Mouse (Mus musculus) gastrocnemius, postnatal 14 days (tissue): ENCODE results near the gene Dmtf1. TPM values are rescaled to one million over a fixed set of nuclear protein-coding genes. Genes with fewer than 3 reads are reported as not detected.

Experiments
- DNase-seq: peaks from one replicate; pipeline ENCODE4 v3.0.0; 2021; ENCODE audit warnings: mixed read lengths
- intact Hi-C: fragments of 180-260 bp; cut with DNase I; formaldehyde crosslinking; loops from one replicate; pipeline ENCODE4 v1.15.1; 2025; ENCODE audit warnings: low total_unique reads
- total RNA-seq, 2 experiments: library from RNA; stranded (reverse); gene quantifications; 2 replicates each; pipeline ENCODE4 v1.2.3; 2021

The Dmtf1 gene
- total RNA-seq, 2 experiments from 2014 or later, result 7.8 to 10.2 TPM

DNA sequence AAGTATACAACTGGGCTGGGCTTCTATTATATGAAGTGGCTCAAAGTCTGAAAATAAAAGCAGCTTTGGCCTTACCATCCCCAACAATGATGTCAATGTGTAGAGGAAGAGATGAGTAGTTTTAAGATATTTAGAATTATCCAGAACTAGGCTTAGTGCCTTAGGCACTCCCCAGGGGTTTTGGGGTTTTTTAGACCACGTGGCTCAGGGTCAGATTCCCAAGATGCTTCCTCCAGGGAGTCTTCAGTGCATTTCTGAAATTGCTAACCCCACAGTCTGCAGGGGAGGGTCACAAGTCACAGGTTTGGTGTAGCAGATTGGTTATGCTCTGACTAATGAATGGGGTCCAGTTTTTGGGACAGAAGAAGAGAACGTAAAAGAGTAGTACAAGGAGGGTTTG, 50.3 kb downstream of the Dmtf1 start:
- intact Hi-C loops, result no loop called here

DNA sequence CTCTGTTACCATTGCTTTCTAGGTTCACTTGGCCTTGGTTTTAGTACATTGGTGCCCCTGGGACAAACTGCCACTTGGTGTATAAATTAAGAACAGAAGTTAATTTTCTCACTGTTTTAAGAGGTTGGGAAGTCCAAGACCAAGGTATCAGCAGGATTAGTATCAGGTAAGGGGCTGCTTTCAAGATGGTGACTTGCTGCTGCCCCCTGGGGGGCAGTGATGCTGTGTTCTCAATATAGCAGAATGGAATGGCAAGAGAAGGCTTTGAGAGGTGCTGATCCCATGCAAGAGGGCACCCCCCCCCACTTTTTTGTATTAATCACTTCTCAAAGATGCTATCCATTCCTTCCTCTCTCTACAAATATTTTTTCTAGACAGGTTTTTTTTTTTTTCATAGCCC, 52.0 kb downstream of the Dmtf1 start:
- intact Hi-C loops, result no loop called here
- DNase-seq, result no peak

More for the DNA sequence above, 50.3 kb downstream of the Dmtf1 start:
- DNase-seq, result no peak

DNA sequence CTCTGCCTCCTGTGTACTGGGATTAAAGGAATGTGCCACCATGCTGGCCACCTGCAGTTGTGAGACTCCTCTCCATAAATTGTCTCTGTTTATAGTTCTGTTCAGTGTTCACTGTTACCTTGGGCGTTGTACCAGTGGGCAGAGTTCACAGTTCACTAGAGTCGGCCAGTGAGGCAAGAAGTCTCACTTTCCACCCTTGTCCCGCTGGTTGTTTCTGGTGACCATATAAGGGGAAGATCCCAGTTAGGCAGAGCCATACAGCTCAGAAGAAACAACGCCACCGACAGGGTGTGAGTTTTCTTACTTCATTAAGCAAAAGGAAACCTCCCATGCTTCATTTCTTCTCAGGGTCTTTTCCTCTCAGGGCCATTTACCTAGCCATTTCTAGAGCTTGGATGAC, 53.1 kb downstream of the Dmtf1 start:
- intact Hi-C loops, result no loop called here
- no peak for DNase-seq

DNA sequence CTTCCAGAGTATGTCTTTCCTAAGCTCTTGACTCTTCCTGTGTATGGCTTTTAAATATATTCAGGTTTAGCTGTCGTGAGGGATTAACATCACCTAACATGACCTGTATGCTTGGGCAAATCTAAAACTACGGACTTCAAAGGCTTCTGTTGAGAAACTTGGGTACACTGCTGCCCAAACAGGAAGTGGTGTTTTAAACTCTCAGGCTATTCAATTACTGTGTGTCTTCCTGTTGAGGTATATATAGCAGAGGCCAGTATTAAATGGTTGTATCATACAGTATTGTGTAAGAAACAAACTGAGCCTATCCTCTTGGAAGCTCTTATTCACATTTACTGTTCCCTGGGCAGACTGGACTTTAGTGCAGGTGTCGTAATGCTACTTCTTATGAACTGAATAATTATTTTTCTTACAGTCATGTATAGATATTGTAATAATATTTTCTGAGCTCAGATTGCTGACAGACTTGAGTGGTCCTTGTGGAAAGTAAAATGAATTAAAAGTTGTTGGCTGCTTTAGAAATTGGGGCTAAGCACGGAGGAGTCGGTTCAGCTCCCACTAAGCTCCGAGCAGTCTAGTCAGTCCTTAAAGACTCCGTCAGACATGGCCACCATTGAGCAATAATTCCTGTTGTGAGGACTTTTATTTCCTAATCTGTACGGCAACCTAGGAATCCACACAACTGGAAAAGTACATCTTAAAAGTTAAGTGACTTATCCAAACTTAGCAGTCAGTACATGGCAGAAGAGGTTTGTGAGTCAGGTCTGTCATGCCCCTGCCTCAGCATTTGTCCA, 54.1 kb downstream of the Dmtf1 start:
- intact Hi-C loops, result no loop called here
- DNase-seq, result no peak

DNA sequence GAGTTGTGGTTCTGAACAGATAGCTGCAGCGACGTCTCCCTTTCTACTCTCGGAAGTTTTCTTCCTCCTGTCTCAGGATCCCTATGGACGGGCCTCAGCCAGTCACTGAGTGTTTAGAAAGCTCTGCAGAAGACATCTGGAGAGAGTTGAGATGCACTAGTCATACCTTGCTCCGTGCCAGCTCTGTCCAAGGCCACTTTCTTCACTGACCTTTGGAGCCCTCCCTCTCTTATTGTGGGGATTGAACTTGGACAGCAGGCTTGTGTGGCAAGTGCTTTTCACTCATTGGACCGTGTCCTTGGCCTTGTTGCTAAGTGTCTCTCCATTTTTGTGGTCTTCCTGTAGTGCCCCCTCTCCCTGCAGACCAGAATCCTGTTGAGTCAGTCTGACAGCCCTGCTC, 54.8 kb downstream of the Dmtf1 start:
- no peak for DNase-seq
- intact Hi-C loops, result no loop called here

DNA sequence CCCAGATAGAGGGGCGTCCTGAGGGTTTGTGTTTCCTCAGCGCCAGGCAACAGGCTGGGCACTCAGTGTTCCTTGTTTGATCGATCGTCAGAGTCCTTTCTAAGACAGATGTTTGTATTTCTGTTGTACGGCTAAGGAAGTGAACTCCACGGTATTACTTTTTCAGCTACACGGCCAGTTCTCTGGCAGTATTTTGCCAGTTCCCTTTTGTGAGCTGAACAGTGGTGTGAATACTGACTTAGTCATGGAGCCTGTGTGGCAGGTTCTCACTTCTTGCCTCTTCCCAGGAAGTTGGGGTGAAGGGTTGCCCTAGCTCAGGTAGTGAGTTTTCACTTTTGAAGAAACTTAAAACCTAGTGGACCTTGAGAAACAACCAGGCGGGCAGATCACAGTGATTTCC, 57.6 kb downstream of the Dmtf1 start:
- no peak for DNase-seq
- intact Hi-C loops, result no loop called here

DNA sequence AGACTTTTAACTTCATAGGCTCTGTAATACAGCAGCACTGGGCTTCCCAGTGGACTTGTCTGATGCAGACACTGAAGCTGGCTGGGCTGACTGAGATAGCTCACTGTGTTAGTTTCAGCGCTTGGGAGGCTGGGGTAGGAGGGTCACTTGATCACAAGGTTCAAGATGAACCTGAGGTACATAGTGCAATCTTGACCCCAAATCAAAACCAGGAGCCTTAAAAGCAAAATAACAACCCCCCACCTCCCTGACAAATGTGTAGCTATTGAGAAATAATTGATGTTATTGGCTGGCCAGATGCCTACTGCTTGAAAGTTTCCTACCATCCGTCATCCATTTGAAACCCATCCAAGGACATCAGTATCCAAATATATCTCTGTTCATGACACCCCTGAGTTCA, 58.9 kb downstream of the Dmtf1 start:
- DNase-seq, result no peak
- intact Hi-C loops, result no loop called here

DNA sequence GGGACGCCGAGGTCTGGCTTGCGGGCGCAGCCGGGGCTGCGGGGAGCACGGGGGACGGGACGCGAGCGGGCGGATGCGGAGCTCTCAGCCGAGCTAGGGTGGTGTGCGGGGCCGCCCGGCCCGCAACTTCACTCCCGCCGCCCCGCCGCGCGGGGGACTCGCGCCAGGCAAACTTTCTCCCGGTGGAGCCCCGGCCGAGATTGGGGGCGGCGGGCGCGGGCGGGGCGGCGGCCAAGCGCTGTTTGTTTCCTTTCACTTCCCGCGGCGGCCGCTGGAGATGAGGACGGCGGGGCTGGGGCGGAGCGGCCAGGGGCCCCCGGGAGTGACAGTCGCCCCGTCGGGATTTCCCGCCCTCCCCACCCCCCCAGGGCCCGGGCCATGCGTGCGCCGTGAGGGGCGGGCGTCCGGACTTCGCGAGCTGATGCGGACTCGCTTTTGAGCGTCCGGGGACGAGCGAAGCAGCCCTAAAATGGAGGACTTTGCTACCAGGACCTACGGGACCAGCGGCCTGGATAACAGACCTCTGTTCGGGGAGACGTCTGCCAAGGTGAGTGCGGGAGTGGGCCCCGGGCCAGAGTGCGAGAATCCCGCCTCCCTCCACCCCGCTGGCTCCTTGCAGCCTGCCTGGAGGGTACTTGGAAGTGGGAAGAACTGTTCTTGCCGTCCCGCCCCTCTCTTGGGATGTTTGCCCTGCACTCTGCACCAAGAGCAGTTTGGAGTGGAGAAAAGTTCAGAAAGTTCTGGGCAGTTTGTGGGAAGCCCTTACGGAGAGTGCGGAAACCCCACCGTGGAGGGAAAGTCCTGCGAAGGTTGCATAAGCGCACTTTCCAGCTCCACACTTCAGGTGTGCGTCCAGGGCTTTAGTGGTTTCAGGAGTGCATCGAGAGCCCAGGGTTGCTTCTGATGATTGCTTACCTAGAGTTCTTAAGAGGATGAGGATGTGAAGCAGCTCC, 60.5 kb downstream of the Dmtf1 start:
- intact Hi-C loops, result no loop called here
- peak; percentile 61 for DNase-seq

DNA sequence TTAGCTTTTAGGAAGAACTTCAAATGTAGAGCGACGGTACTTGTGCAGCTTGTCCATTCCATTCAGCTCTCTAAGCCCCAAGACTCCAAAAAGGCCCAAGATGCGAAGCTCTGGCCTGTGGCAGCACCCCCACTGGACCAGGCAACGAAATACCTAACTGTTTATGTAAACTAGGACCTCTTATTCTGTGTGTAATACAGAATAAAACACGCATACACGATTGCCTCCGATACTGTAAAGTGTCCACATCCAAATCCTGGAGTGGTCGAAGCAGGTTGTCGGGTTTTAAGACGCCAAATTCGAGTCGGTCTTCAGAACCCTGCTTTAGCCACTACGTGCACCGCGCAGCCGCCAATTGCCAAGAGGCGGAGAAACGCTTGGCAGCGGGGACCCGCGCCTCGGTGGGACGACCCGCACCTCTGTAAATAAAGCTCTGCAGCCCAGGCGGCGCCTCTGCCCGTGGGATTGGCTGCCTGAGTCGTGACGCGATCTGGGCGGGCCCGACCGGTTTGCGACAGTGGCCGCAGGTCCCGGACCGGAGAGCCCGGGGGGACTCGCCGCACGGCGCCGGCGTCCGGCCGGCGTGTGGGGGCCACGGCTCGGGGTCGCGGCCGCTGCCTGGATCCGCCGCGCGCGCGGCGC, 61.2 kb downstream of the Dmtf1 start, which contains the start of gene Tmem243:
TSS of gene Tmem243 (plus strand) at position 462 of the 642 bp plus-strand sequence.
- intact Hi-C loops, result no loop called here
- DNase-seq, result peak; percentile 91

DNA sequence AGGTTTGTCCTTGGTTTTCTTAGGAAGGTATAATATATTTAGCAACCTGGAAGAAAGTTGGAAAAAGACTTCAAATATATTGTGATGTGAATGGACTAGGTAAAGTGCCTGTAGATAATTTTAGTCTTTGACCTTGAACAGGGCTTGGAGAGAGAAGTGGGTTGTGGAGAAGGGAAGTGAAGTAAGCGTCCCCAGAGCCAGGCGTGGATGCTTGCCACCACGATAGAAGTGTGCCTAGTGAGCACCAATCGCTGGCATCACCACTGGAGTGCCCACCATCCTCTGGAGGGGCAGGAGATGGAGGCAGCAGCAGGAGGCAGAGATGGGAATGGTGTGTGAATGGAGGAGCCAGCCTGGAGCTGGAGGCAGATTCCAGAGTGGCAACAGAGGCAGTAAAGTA, 68.1 kb downstream of the Dmtf1 start:
- intact Hi-C loops, result no loop called here
- no peak for DNase-seq

DNA sequence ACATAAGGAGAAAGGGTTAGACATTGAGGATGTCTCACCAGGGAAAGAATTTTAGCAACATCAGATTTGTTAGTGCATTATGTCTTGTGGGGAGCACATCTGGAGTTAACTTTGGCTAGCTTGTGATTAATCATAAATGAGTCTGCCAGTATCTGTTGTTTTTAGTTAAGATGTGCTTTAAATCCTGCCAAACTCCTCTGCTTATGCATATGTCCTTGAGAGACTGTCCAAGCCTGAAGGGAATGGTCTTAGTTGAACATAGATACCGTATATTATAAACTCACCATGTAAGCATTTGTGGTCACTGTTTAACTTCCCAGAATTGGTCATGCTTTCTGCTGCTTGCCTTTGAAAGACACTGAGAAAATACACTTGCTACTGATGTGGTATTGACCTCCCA, 68.9 kb downstream of the Dmtf1 start:
- intact Hi-C loops, result no loop called here
- DNase-seq, result no peak

DNA sequence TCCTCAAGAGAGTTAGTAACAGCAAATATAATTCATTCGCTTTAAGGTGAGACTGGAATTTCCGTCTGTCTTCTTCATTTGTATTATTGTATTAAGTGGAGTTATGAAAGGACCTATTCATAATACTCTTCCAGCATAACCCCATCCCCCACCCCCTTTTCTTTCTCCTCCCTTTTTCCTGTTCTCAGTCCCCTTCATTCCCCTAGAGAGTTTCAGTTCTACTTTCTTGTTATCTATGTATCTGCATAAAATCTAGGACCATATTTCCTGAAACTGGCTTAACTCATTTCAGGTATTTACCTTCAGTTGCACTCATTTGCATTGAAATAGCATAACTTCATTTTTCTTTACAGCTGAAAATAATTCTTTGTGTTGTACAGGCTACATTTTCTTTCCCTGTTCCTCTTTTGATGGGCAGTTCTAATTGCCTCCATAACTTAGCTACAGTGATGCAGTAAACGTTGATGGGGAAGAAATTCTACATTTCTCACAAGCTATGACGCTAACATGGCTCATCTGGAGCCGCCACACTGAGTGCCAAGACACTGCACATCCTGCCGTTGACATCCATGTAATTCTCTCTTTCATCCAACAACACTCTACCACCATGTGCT, 71.0 kb downstream of the Dmtf1 start:
- intact Hi-C loops, result no loop called here

DNA sequence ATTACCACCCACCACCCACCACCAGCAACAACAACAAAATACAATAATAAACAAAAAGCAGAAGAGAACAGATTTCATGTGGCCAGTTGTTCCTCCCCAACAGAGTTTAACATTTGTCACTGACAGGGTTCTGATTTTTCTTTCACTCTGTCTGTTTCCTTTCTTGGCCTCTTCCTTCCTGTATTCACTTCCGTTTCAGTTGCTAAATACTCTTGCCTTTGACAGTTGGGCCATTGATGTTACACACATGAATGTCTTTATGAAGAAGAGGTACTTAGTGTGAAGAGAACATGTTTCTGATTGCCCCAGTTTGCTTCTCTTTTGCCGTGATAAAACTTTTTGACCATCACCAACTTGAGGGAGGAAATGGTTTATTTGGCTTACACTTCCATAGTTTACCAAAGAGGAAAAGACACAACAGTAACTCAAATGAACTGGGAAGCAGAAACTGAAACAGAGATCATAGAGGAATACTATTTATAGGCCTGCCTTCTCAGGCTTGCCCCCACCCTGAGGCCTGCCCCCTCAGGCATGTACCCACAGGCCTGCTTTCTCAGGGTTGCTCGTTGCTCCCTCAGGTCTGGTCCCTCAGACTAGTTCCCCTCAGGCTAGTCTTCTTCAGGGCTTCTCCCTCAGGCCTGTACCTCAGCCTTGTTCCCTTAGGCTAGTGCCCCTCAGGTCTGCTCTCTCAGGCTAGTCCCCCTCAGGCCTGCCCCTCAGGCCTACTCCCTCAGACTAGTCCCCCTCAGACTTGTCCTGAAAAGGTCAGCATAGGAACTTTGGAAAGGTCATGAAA, 74.5 kb downstream of the Dmtf1 start:
- intact Hi-C loops, result no loop called here
- no peak for DNase-seq

More for the DNA sequence above, 71.0 kb downstream of the Dmtf1 start:
- DNase-seq, result no peak

DNA sequence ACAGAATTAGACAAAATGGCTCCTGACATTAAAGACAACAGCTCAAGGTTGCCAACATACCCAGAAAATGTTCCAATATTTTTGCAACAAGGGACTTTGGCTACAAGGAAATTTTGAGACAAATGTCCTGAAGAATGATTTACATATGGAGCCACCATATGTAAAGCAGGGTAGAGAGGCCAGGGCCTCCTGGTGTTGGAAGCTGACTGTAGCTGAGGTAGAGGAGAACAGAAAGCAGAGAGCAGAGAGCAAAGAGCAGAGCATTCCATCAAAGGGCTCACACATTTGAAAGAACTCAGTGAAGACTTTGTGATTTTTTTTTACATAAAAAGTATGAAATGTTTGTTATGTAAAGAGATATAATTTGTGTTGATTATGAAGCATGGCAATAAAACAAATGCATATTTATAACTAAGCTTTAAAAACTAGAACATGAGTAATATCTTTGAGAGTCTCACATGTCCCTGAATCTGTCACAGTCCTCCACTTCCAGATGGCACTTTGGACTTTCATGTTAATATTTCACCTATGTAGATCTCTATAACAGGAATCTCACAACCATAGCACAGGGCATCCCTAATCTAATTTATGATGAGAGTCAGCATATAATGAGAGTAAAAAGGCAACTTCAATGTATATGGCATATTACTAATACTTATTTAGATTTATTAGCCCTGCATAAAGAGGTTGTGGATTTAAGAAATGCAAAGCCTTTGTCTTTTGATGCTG, 81.6 kb downstream of the Dmtf1 start:
- no peak for DNase-seq
- intact Hi-C loops, result no loop called here

DNA sequence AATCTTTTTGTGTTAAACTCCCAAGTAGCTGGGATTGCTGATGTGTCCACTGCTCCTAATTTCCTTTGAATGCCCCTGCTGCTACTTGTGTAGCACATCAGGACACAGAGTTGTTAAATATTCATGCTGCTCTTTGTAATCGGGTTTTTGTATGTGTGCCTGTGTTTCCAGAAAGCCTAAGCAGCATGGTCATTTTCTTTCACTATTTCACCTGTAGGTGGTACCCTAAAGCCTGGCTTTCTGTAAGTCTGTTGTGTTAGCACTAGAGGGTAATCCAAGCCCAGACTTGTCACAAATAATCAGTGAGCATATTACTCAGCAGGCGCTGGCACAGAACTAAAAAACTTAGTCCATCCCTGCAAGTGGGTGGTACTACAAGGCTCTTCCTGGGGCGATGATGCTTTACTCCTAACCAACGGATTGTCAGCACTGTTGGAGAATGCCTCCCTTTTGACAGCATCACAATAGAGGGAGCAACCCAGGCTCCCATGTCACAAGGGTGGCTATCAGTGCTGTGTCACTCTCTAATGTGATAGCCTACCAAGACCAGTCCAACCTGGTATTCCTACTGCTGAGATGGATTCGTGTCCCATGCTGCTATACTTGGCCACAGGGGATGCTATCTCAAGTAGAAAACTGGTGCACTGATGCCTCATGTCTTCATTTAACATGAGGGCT, 88.3 kb downstream of the Dmtf1 start:
- no peak for DNase-seq
- intact Hi-C loops, result no loop called here

DNA sequence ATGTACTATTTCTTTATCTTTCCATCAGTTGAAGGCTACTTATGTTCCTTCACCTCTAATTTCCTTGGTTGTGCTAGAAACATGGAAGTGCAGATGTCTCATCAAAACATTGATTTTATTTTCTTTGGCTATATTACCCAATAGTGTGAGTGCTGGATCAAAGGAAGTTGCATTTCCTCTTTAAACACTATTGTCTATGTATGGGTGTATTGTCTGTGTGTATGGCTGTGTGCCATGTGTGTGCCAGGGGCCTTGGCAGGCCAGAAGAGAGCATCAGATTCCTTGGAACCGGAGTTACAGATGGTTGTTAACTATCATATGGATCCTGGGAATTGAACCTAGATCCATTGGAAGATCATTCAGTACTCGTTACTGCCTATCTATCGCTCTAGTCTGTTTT, 90.2 kb downstream of the Dmtf1 start:
- intact Hi-C loops, result no loop called here
- no peak for DNase-seq

DNA sequence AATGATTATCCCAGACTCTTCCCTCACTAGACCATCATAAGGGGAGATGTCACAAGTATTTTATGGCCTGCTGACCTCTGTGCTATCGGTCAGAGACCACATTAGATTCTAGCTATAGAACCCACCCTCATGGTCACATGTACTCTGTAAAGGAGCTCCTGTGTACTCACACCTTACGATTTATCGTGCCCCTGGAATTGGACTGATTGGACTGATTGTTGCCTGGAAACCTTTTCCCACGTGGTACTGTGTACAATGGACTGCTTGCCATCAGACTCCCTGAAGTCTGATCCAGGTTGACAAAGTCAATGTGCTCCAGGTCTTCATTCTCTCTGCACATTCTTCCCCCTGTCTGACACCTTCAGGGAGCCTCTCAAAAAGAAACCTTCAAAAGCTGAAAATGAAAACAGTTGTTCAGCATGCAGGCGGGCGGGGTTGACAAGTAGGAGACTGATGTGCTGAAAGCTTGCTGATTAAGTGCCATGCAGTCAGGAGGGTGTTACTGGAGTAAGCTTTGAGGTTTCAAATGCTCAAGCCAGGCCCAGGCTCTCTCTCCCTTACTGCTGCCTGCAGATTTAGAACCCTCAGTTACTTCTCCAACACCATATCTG, 91.9 kb downstream of the Dmtf1 start:
- intact Hi-C loops, result no loop called here
- DNase-seq, result no peak
